Mouse (Mus musculus): ENCODE measurements around the gene Nck2. TPM values are rescaled to one million over a fixed set of nuclear protein-coding genes. Genes with fewer than 3 reads are reported as not detected.

Gene Nck2
- 32.1 and 32.3 TPM in 2 replicates for polyA plus RNA-seq (2015; fragmentation: Nextera tagmentation; extraction: Ambion mirVana)

- 25% methylated on average over 9 of the region's 9 CpGs for WGBS
Measured at GRCm38 (mm10) chr1:43444531-43444930, at the start of gene Nck2. Gene Nck2 (plus strand): TSS chr1:43444579.

GRCm38 (mm10) chr1:43395040-43395439 is 49.3 kb upstream of the Nck2 start:
- Histone ChIP-seq H3K27ac (ENCODE audit: low read length) (no peak overlapping the region), H3K9me3 (replicated peaks; ENCODE audit: control insufficient read depth, low read length, poor library complexity, severe bottlenecking) (no peaks in the 10 kb centered on the region), H3K4me2 (ENCODE audit: low read length) (no peak overlapping the region), H3K36me3 (ENCODE audit: control insufficient read depth, insufficient read depth, low read length) (no peaks in the 10 kb centered on the region), H3K4me1 (ENCODE audit: control insufficient read depth, insufficient read depth, low read length) (no peaks in the 10 kb centered on the region), H3K9ac (ENCODE audit: low read depth, low read length) (no peak overlapping the region), H3K4me3 (ENCODE audit: low read depth, low read length) (no peak overlapping the region), H3K27me3 (ENCODE audit: control insufficient read depth, insufficient read depth, low read depth, low read length) (no peaks in the 10 kb centered on the region)
- ATAC-seq, result no peak
- WGBS, result 87% methylated on average over 2 of the region's 2 CpGs

More at GRCm38 (mm10) chr1:43444531-43444930, at the start of gene Nck2:
- peak within 1 kb of the TSS; percentile 100 for H3K4me3 ChIP-seq (ENCODE audit: low read depth, low read length)
- peak within 1 kb of the TSS; percentile 91 for H3K27ac ChIP-seq (ENCODE audit: low read length)
- H3K4me1 ChIP-seq (ENCODE audit: control insufficient read depth, insufficient read depth, low read length), result peaks cover 26% of the 10 kb centered on the region
- peak within 1 kb of the TSS; percentile 90 for H3K4me2 ChIP-seq (ENCODE audit: low read length)
- no peaks in the 10 kb centered on the region for H3K36me3 ChIP-seq (ENCODE audit: control insufficient read depth, insufficient read depth, low read length)
- no peak for ATAC-seq
- peak within 1 kb of the TSS; percentile 98 for H3K9ac ChIP-seq (ENCODE audit: low read depth, low read length)
- H3K9me3 ChIP-seq (replicated peaks; ENCODE audit: control insufficient read depth, low read length, poor library complexity, severe bottlenecking), result no peaks in the 10 kb centered on the region
- H3K27me3 ChIP-seq (ENCODE audit: control insufficient read depth, insufficient read depth, low read depth, low read length), result no peaks in the 10 kb centered on the region

GRCm38 (mm10) chr1:43395799-43396198 is 48.6 kb upstream of the Nck2 start:
- Histone ChIP-seq H3K9me3 (replicated peaks; ENCODE audit: control insufficient read depth, low read length, poor library complexity, severe bottlenecking) (no peaks in the 10 kb centered on the region), H3K27me3 (ENCODE audit: control insufficient read depth, insufficient read depth, low read depth, low read length) (no peaks in the 10 kb centered on the region), H3K4me2 (ENCODE audit: low read length) (no peak overlapping the region), H3K4me1 (ENCODE audit: control insufficient read depth, insufficient read depth, low read length) (no peaks in the 10 kb centered on the region), H3K9ac (ENCODE audit: low read depth, low read length) (no peak overlapping the region), H3K4me3 (ENCODE audit: low read depth, low read length) (no peak overlapping the region), H3K27ac (ENCODE audit: low read length) (no peak overlapping the region), H3K36me3 (ENCODE audit: control insufficient read depth, insufficient read depth, low read length) (no peaks in the 10 kb centered on the region)
- 69% methylated on average over 1 of the region's 1 CpGs for WGBS
- no peak for ATAC-seq

- WGBS, result 35% methylated on average over 5 of the region's 5 CpGs
- no peak for ATAC-seq
- H3K4me3 ChIP-seq (ENCODE audit: low read depth, low read length), result no peak overlapping the region
Measured at GRCm38 (mm10) chr1:43396522-43396921, 47.9 kb upstream of the Nck2 start.

GRCm38 (mm10) chr1:43397096-43397495 is 47.3 kb upstream of the Nck2 start:
- WGBS, result 89% methylated on average over 2 of the region's 2 CpGs
- no peak for ATAC-seq
- no peaks in the 10 kb centered on the region for H3K9me3 ChIP-seq (replicated peaks; ENCODE audit: control insufficient read depth, low read length, poor library complexity, severe bottlenecking)

More at GRCm38 (mm10) chr1:43396522-43396921, 47.9 kb upstream of the Nck2 start:
- Histone ChIP-seq H3K27ac (ENCODE audit: low read length) (no peak overlapping the region), H3K27me3 (ENCODE audit: control insufficient read depth, insufficient read depth, low read depth, low read length) (no peaks in the 10 kb centered on the region), H3K9ac (ENCODE audit: low read depth, low read length) (no peak overlapping the region), H3K9me3 (replicated peaks; ENCODE audit: control insufficient read depth, low read length, poor library complexity, severe bottlenecking) (no peaks in the 10 kb centered on the region), H3K4me2 (ENCODE audit: low read length) (no peak overlapping the region), H3K4me1 (ENCODE audit: control insufficient read depth, insufficient read depth, low read length) (no peaks in the 10 kb centered on the region), H3K36me3 (ENCODE audit: control insufficient read depth, insufficient read depth, low read length) (no peaks in the 10 kb centered on the region)

GRCm38 (mm10) chr1:43398738-43399601 is 45.4 kb upstream of the Nck2 start:
- H3K9me3 ChIP-seq (replicated peaks; ENCODE audit: control insufficient read depth, low read length, poor library complexity, severe bottlenecking), result no peaks in the 10 kb centered on the region
- no peak overlapping the region for H3K4me2 ChIP-seq (ENCODE audit: low read length)
- no peaks in the 10 kb centered on the region for H3K4me1 ChIP-seq (ENCODE audit: control insufficient read depth, insufficient read depth, low read length)

More at GRCm38 (mm10) chr1:43397096-43397495, 47.3 kb upstream of the Nck2 start:
- Histone ChIP-seq H3K4me3 (ENCODE audit: low read depth, low read length) (no peak overlapping the region), H3K27me3 (ENCODE audit: control insufficient read depth, insufficient read depth, low read depth, low read length) (no peaks in the 10 kb centered on the region), H3K27ac (ENCODE audit: low read length) (no peak overlapping the region), H3K9ac (ENCODE audit: low read depth, low read length) (no peak overlapping the region), H3K4me1 (ENCODE audit: control insufficient read depth, insufficient read depth, low read length) (no peaks in the 10 kb centered on the region), H3K36me3 (ENCODE audit: control insufficient read depth, insufficient read depth, low read length) (no peaks in the 10 kb centered on the region), H3K4me2 (ENCODE audit: low read length) (no peak overlapping the region)

GRCm38 (mm10) chr1:43399602-43400216 is 44.7 kb upstream of the Nck2 start:
- WGBS, result 93% methylated on average over 8 of the region's 8 CpGs
- Histone ChIP-seq H3K4me1 (ENCODE audit: control insufficient read depth, insufficient read depth, low read length) (no peaks in the 10 kb centered on the region), H3K27me3 (ENCODE audit: control insufficient read depth, insufficient read depth, low read depth, low read length) (no peaks in the 10 kb centered on the region), H3K9ac (ENCODE audit: low read depth, low read length) (no peak overlapping the region), H3K9me3 (replicated peaks; ENCODE audit: control insufficient read depth, low read length, poor library complexity, severe bottlenecking) (no peaks in the 10 kb centered on the region), H3K36me3 (ENCODE audit: control insufficient read depth, insufficient read depth, low read length) (no peaks in the 10 kb centered on the region), H3K4me3 (ENCODE audit: low read depth, low read length) (no peak overlapping the region), H3K27ac (ENCODE audit: low read length) (no peak overlapping the region), H3K4me2 (ENCODE audit: low read length) (no peak overlapping the region)
- ATAC-seq, result no peak

More at GRCm38 (mm10) chr1:43398738-43399601, 45.4 kb upstream of the Nck2 start:
- Histone ChIP-seq H3K27ac (ENCODE audit: low read length) (no peak overlapping the region), H3K27me3 (ENCODE audit: control insufficient read depth, insufficient read depth, low read depth, low read length) (no peaks in the 10 kb centered on the region), H3K36me3 (ENCODE audit: control insufficient read depth, insufficient read depth, low read length) (no peaks in the 10 kb centered on the region), H3K9ac (ENCODE audit: low read depth, low read length) (no peak overlapping the region), H3K4me3 (ENCODE audit: low read depth, low read length) (no peak overlapping the region)
- ATAC-seq, result no peak
- 89% methylated on average over 10 of the region's 10 CpGs for WGBS

- Histone ChIP-seq H3K27ac (ENCODE audit: low read length) (no peak overlapping the region), H3K9ac (ENCODE audit: low read depth, low read length) (no peak overlapping the region), H3K36me3 (ENCODE audit: control insufficient read depth, insufficient read depth, low read length) (no peaks in the 10 kb centered on the region), H3K4me2 (ENCODE audit: low read length) (no peak overlapping the region), H3K9me3 (replicated peaks; ENCODE audit: control insufficient read depth, low read length, poor library complexity, severe bottlenecking) (no peaks in the 10 kb centered on the region), H3K27me3 (ENCODE audit: control insufficient read depth, insufficient read depth, low read depth, low read length) (no peaks in the 10 kb centered on the region), H3K4me1 (ENCODE audit: control insufficient read depth, insufficient read depth, low read length) (no peaks in the 10 kb centered on the region), H3K4me3 (ENCODE audit: low read depth, low read length) (no peak overlapping the region)
- no peak for ATAC-seq
- 87% methylated on average over 3 of the region's 3 CpGs for WGBS
Measured at GRCm38 (mm10) chr1:43400655-43401054, 43.7 kb upstream of the Nck2 start.

GRCm38 (mm10) chr1:43403341-43403740 is 41.0 kb upstream of the Nck2 start:
- H3K9me3 ChIP-seq (replicated peaks; ENCODE audit: control insufficient read depth, low read length, poor library complexity, severe bottlenecking), result no peaks in the 10 kb centered on the region
- no peaks in the 10 kb centered on the region for H3K27me3 ChIP-seq (ENCODE audit: control insufficient read depth, insufficient read depth, low read depth, low read length)
- no peak overlapping the region for H3K27ac ChIP-seq (ENCODE audit: low read length)
- H3K4me1 ChIP-seq (ENCODE audit: control insufficient read depth, insufficient read depth, low read length), result no peaks in the 10 kb centered on the region
- no peaks in the 10 kb centered on the region for H3K36me3 ChIP-seq (ENCODE audit: control insufficient read depth, insufficient read depth, low read length)
- no peak for ATAC-seq
- no peak overlapping the region for H3K4me2 ChIP-seq (ENCODE audit: low read length)
- H3K4me3 ChIP-seq (ENCODE audit: low read depth, low read length), result no peak overlapping the region
- no peak overlapping the region for H3K9ac ChIP-seq (ENCODE audit: low read depth, low read length)
